Mouse (Mus musculus): ENCODE data around the gene 4933424G06Rik.

4933424G06Rik gene

GRCm38 (mm10) chr1:36744268-36744944 lies 34.5 kb downstream of the 4933424G06Rik start:
- POLR2A ChIA-PET, result interaction anchor here in 2 of 4 experiments (0.5 to 1.2 kb wide), 4 partner anchors 9 to 473 kb away, joined by 3 to 6 read pairs (median 4); partner anchors contain the start of gene Ankrd39 (in 1 of the 2)

GRCm38 (mm10) chr1:36745661-36746060 lies 35.7 kb downstream of the 4933424G06Rik start:
- POLR2A ChIA-PET, result interaction anchor here (0.7 to 2.6 kb wide), 7 partner anchors 10 to 198 kb away, joined by 3 to 13 read pairs (median 3); partner anchors contain the start of genes 4933424G06Rik (in 1 of the 4) and Ankrd39 (in 1 of the 4)
- CTCF ChIA-PET, result interaction anchor here in 3 of 4 experiments (0.6 to 5.4 kb wide), 28 partner anchors 11 to 868 kb away, joined by 3 to 54 read pairs (median 5); partner anchors contain the start of genes Ankrd39 (in 2 of the 3), Arid5a (in 1 of the 3), Fam178b (in 1 of the 3) and Zap70 (in 1 of the 3)

More at GRCm38 (mm10) chr1:36744268-36744944, 34.5 kb downstream of the 4933424G06Rik start:
- CTCF ChIA-PET, result interaction anchor here (0.6 to 5.4 kb wide), 21 partner anchors 10 to 507 kb away, joined by 3 to 45 read pairs (median 4); partner anchors contain the start of genes Ankrd39 (in 4 of the 4) and Zap70 (in 1 of the 4)

GRCm38 (mm10) chr1:36746452-36746851 lies 36.5 kb downstream of the 4933424G06Rik start:
- POLR2A ChIA-PET, result interaction anchor here in 3 of 4 experiments (0.6 to 2.6 kb wide), 8 partner anchors 16 to 550 kb away, joined by 3 to 13 read pairs (median 4); partner anchors contain the start of genes Ankrd39 (in 2 of the 3) and Zap70 (in 1 of the 3)
- CTCF ChIA-PET, result interaction anchor here (0.5 to 5.4 kb wide), 58 partner anchors 10 to 892 kb away, joined by 3 to 54 read pairs (median 4); partner anchors contain the start of genes Ankrd39 (in 4 of the 4), Zap70 (in 2 of the 4), 4933424G06Rik (in 1 of the 4) and Arid5a (in 1 of the 4)

GRCm38 (mm10) chr1:36753932-36754675 lies 44.2 kb downstream of the 4933424G06Rik start:
- ChIA-PET POLR2A (interaction anchor here in 1 of 4 experiments (1.8 kb wide), 1 partner anchor 17 kb away, joined by 5 read pairs; no protein-coding TSS in a partner anchor), CTCF (interaction anchor here in 2 of 4 experiments (0.6 to 1.0 kb wide), 2 partner anchors 10 to 732 kb away, joined by 3 read pairs; no protein-coding TSS in a partner anchor)

DNA sequence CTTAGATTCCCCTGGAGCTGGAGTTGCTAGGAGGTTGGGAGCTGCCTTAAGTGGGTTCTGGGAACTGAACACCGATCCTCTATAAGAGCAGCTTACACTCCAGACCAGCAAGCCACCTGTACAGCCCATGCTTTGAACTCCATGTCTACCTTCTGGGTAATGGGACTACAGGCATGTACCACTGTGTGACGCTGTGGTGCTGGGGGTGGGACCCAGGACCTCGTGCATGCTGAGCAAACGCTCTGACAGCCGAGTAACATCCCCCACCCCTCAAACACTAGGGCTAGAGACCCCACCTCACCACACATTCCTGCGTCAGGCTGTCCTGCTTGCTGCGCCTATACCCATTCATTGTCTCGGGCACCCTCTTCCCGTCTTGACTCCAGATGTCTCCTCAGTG lies 48.6 kb downstream of the 4933424G06Rik start:
- ChIA-PET CTCF (interaction anchor here in 1 of 4 experiments (1.2 to 1.3 kb wide), 2 partner anchors 26 to 500 kb away, joined by 3 read pairs; no protein-coding TSS in a partner anchor), POLR2A (no interaction called here)

DNA sequence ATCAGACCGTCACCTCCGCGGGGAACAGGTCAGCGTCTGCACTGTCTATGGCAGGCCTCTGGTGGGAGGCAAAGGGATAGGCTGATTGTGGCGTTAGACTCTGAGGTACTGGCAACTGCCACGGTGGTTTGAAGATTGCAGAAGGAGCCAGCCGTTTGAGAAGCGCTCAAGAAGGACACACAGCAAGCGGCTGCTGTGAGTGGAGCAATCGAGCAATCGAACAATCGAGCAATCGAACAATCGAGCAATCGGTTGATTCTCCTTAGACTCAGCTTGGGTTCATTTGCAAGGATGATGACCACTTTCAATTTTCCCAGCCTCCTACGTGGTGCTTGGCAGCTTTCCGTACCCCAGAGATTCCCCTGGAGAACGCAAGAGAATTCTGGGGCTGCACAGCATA lies 49.1 kb downstream of the 4933424G06Rik start:
- CTCF ChIA-PET, result interaction anchor here in 2 of 4 experiments (0.6 to 2.3 kb wide), 7 partner anchors 11 to 499 kb away, joined by 3 to 11 read pairs (median 3); partner anchors contain the start of gene Ankrd39 (in 1 of the 2)
- POLR2A ChIA-PET, result interaction anchor here in 1 of 4 experiments (1.0 kb wide), 2 partner anchors 13 to 75 kb away, joined by 3 to 7 read pairs; no protein-coding TSS in a partner anchor

- CTCF ChIA-PET, result interaction anchor here in 1 of 4 experiments (0.6 to 3.1 kb wide), 3 partner anchors 14 to 243 kb away, joined by 4 to 20 read pairs (median 6); partner anchors contain the start of gene Ankrd39
- POLR2A ChIA-PET, result interaction anchor here in 2 of 4 experiments (0.6 to 0.8 kb wide), 6 partner anchors 10 to 920 kb away, joined by 3 to 5 read pairs (median 3); partner anchors contain the start of gene Cox5b (in 1 of the 2)
Measured at GRCm38 (mm10) chr1:36760401-36760800, 50.5 kb downstream of the 4933424G06Rik start.

DNA sequence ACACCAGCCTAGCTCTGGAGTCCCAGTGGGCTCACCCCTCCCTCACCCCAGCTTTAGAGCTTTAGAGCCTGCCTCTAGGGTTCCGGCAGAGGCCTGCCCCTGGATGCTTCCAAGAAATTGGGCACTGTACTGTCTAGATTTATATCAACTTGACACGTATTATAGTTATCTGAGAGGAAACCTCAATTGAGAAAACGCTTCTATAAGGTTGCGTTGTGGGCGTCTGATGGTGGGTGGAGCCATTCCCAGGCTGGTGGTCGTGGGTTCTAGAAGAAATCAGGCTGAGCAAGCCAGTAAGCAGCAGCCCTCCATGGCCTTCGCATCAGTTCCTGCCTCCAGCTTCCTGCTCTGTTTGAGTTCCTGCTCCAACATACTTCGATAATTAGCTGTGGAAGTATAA lies 51.1 kb downstream of the 4933424G06Rik start:
- POLR2A ChIA-PET, result interaction anchor here in 2 of 4 experiments (0.6 to 2.3 kb wide), 6 partner anchors 9 to 921 kb away, joined by 3 to 6 read pairs (median 5); no protein-coding TSS in a partner anchor
- CTCF ChIA-PET, result interaction anchor here in 1 of 4 experiments (0.6 to 3.1 kb wide), 4 partner anchors 15 to 619 kb away, joined by 3 to 20 read pairs (median 5); partner anchors contain the start of gene Ankrd39

GRCm38 (mm10) chr1:36761568-36761967 lies 51.6 kb downstream of the 4933424G06Rik start, which contains the start of gene Zap70:
Zap70 (plus strand) TSS chr1:36761798.
- ChIA-PET CTCF (interaction anchor here in 3 of 4 experiments (0.6 to 3.1 kb wide), 6 partner anchors 15 to 619 kb away, joined by 3 to 20 read pairs (median 4); partner anchors contain the start of gene Ankrd39 (in 1 of the 3)), POLR2A (interaction anchor here in 3 of 4 experiments (0.7 to 2.3 kb wide), 5 partner anchors 8 to 15 kb away, joined by 4 to 6 read pairs (median 5); no protein-coding TSS in a partner anchor)

GRCm38 (mm10) chr1:36766431-36767205 lies 56.7 kb downstream of the 4933424G06Rik start:
- POLR2A ChIA-PET, result interaction anchor here in 2 of 4 experiments (0.6 to 0.8 kb wide), 4 partner anchors 56 to 786 kb away, joined by 3 to 7 read pairs (median 4); no protein-coding TSS in a partner anchor
- CTCF ChIA-PET, result interaction anchor here in 2 of 4 experiments (0.6 to 5.3 kb wide), 2 partner anchors 20 to 48 kb away, joined by 3 to 18 read pairs; no protein-coding TSS in a partner anchor

GRCm38 (mm10) chr1:36767321-36767720 lies 57.4 kb downstream of the 4933424G06Rik start:
- POLR2A ChIA-PET, result interaction anchor here in 3 of 4 experiments (0.6 to 0.9 kb wide), 6 partner anchors 55 to 1643 kb away, joined by 3 to 7 read pairs (median 3); no protein-coding TSS in a partner anchor
- CTCF ChIA-PET, result interaction anchor here in 2 of 4 experiments (0.6 to 5.3 kb wide), 3 partner anchors 21 to 48 kb away, joined by 3 to 18 read pairs (median 4); no protein-coding TSS in a partner anchor

- POLR2A ChIA-PET, result interaction anchor here in 3 of 4 experiments (0.6 to 1.3 kb wide), 4 partner anchors 10 to 53 kb away, joined by 4 to 5 read pairs (median 4); no protein-coding TSS in a partner anchor
- CTCF ChIA-PET, result interaction anchor here in 3 of 4 experiments (0.7 to 5.3 kb wide), 3 partner anchors 20 to 867 kb away, joined by 3 to 18 read pairs (median 3); no protein-coding TSS in a partner anchor
Measured at GRCm38 (mm10) chr1:36768786-36769185, 58.8 kb downstream of the 4933424G06Rik start.

DNA sequence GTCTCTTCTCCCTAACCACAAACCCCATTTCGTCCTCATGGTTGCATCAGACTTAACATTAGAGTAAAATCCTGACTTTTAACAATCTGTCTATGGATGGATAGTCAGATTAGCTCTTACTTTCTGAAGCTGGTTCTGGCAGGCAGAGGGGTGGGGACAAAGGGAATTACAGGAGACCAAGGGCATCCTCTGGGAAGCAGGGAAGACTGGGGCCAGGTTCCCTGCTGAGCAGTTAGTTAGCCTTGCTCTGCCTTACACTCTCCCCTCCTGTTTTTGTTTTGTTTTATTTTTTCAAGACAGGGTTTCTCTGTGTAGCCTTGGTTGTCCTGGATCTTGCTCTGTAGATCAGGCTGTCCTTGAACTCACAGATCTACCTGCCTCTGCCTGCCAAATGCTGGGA lies 60.0 kb downstream of the 4933424G06Rik start:
- ChIA-PET CTCF (interaction anchor here in 3 of 4 experiments (0.5 to 5.3 kb wide), 6 partner anchors 9 to 478 kb away, joined by 3 to 18 read pairs (median 4); partner anchors contain the start of gene Ankrd39 (in 1 of the 3)), POLR2A (interaction anchor here (0.6 to 2.1 kb wide), 15 partner anchors 8 to 660 kb away, joined by 3 to 8 read pairs (median 4); partner anchors contain the start of genes Coa5 (in 1 of the 4), Unc50 (in 1 of the 4) and Zap70 (in 1 of the 4))

- POLR2A ChIA-PET, result interaction anchor here (0.6 to 2.2 kb wide), 26 partner anchors 8 to 659 kb away, joined by 3 to 8 read pairs (median 4); partner anchors contain the start of genes Zap70 (in 2 of the 4), Ankrd39 (in 1 of the 4), Coa5 (in 1 of the 4) and Fam178b (in 1 of the 4)
- CTCF ChIA-PET, result interaction anchor here in 2 of 4 experiments (0.6 to 5.3 kb wide), 6 partner anchors 15 to 224 kb away, joined by 3 to 18 read pairs (median 4); partner anchors contain the start of gene Ankrd39 (in 1 of the 2)
Measured at GRCm38 (mm10) chr1:36770998-36771397, 61.0 kb downstream of the 4933424G06Rik start.

GRCm38 (mm10) chr1:36772198-36772934 lies 62.4 kb downstream of the 4933424G06Rik start:
- ChIA-PET CTCF (interaction anchor here in 3 of 4 experiments (0.6 to 1.0 kb wide), 4 partner anchors 29 to 486 kb away, joined by 3 to 6 read pairs (median 3); no protein-coding TSS in a partner anchor), POLR2A (interaction anchor here in 3 of 4 experiments (0.6 to 2.2 kb wide), 15 partner anchors 10 to 871 kb away, joined by 3 to 8 read pairs (median 4); partner anchors contain the start of genes Coa5 (in 1 of the 3), Unc50 (in 1 of the 3) and Zap70 (in 1 of the 3))

Measured in embryonic stem cell, embryonic (primary cell).